Mouse (Mus musculus): ENCODE results near the gene Apol9a.

Apol9a gene

DNA sequence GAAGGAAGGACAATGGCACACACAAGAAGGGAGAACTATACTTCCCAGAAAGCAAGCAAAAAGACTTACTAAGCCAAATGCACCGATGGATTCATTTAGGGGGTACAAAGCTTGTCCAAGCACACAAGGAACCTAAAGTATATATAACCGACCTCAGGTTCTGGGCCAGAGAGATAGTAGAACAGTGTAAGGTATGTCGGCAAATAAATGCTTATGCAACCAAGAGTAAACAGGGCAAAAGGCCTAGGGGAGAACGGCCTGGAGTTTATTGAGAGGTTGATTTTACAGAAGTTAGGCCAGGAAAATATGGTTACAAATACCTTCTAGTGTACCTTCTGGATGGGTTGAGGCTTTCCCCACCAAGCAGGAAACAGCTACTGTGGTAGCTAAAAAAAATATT, 33.5 kb downstream of the Apol9a start:
- in situ Hi-C loops (cut with MboI; ENCODE audit: low sequenced_read_pairs): no loop called here

DNA sequence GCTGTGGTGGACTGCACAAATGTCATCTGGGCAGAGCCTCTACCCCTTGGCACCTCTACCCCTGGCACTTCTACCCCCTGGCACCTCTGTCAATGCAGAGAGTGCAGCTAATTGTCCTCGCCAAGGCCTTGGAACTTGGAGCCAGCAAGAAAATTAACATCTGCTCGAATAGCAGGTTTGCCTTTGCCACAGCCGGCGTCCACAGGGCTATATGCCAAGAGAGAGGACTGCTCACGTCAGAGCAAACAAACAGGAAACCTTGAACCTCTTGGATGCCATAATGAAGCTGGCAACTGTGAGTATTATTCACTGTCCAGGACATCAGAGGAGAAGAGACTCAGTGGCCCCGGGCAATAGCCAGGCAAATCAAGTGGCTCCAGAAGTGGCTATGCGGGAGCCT, 34.0 kb downstream of the Apol9a start:
- in situ Hi-C loops (cut with MboI; ENCODE audit: low sequenced_read_pairs): no loop called here

DNA sequence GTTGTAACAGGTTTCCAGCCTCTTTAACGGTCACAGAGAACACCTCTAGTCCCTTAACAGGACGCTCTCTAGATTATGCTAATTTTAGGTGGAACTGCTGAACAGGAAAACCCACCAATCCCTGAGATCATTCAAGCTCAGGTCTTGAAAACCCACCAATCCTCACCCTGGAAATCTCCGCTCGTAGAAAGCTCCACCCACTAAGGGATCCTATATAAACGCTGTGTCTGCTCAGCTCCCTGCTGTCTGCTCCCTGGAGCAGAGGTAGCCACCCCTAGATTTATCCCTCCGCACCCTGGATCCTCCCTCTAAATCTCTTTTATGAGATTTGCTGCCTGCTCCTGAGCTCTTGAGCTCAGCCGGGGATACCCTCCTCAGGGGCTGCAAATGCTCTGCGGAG, 40.3 kb downstream of the Apol9a start:
- in situ Hi-C loops (cut with MboI; ENCODE audit: low sequenced_read_pairs): no loop called here

DNA sequence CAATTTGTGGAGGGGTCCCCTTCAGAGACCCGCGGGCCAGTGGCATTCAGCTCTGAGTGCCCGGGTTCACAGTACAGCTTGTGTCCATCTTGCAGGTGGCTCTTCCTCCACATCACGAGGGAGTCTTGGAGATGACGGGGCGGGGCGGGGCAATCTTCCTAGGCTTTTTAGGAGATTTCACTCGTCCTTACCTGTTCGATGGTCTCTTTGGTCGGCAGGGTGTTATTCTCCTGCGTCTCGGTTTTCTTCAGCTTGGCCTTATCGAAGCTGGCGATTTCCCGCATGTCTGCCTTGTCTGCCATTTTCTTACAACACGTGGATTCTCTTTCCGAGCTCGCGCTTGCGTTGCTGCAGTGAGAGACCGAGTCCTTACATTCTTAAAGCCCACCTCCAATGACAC, 41.0 kb downstream of the Apol9a start:
- in situ Hi-C loops (cut with MboI; ENCODE audit: low sequenced_read_pairs): no loop called here

DNA sequence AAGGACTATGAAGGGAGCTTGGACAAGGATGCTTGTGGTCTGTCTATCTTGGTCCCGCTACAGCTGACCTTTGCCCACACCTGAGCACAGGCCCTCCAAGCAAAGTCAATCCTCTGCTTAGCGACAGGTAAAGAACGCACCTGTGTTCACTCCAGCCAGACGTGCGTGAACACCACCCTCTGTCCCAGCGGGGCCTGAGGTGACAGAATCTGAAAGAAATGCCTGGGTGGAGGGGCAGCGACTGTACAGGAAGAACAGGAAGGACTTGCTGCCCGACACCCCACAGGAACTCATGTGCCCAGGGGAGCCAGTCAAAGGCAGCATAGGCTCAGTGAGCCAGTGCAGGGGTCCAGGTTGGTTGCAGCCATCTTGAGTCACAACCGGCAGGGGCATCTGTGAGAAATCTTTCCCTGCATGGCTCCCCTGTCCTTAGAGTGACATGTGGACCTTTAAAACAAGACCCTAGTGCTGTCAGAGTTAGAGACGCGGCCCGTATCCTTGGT, 42.1 kb downstream of the Apol9a start:
- in situ Hi-C loops (cut with MboI; ENCODE audit: low sequenced_read_pairs): no loop called here

DNA sequence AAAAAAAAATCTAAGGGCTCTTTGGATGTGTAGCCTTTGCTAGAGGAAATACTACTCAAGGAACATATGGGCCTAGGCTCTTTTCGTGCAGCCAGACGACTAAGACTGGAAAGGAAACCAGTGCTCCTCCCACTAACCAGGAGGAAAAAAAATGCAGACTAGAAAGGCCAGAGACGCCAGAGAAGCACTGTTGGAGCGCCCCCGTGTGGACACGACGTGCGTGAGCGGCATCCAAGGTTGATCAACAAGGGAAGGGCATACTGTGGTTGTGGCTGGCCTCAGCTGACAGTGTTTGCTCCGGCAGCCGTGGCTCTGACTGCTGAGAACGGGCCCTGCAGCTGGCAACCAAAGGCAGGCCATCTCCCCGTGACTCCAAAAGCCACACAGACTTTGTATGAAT, 42.8 kb downstream of the Apol9a start:
- in situ Hi-C loops (cut with MboI; ENCODE audit: low sequenced_read_pairs): no loop called here

DNA sequence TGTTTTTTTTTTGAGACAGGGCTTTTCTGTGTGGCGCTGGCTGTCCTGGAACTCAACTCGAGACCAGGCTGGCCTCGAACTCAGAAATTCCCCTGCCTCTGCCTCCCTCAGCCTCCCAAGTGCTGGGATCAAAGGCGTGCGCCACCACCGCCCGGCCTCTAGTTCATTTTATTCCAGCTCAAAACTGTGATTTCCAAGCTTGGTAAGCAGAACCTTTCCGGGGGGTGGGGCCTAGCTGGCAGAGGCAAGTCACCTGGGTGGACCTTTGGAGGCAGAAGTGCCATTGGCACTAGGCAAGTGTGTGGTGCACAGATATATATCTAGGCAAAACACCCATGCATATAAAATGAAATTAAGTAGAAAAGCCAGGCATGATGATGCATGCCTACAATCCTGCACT, 43.4 kb downstream of the Apol9a start:
- in situ Hi-C loops (cut with MboI; ENCODE audit: low sequenced_read_pairs): no loop called here

DNA sequence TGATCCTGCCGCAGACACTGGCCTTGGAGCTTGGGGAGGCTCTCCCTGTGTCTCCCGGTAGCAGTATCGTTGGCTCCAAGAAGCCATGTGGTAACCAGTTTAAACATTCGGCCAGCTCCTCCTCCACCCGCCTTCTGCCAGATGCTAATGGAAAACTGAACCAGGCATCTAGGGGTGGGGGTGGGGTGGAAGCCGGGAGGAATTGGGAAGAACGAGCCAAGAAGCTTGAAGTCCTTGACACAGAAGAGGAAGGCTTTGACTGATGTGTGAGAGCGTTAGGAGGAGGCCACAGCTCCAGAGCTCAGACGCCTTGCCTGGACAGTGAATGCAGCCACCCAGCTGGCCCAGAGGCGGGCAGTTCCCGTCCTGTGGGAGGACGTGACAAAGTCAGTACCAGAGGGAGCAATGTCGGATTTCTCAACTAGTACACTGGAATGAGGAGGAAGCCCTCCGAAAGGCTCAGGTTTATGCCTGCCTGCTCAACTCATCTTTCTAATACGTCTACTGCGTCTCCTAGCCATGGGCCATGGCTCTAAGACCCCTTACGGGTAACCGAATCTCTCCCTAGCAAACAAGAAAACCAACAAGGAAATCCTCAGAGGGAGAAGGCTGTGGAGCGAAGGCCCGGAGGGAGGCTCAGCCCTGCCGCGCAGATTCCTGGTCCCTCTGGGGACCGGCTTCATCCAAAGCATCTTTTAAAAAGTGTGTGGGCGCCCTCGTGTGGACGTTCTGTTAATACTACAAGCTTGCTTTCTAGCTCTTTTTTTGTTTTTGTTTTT, 44.0 kb downstream of the Apol9a start:
- in situ Hi-C loops (cut with MboI; ENCODE audit: low sequenced_read_pairs): no loop called here

DNA sequence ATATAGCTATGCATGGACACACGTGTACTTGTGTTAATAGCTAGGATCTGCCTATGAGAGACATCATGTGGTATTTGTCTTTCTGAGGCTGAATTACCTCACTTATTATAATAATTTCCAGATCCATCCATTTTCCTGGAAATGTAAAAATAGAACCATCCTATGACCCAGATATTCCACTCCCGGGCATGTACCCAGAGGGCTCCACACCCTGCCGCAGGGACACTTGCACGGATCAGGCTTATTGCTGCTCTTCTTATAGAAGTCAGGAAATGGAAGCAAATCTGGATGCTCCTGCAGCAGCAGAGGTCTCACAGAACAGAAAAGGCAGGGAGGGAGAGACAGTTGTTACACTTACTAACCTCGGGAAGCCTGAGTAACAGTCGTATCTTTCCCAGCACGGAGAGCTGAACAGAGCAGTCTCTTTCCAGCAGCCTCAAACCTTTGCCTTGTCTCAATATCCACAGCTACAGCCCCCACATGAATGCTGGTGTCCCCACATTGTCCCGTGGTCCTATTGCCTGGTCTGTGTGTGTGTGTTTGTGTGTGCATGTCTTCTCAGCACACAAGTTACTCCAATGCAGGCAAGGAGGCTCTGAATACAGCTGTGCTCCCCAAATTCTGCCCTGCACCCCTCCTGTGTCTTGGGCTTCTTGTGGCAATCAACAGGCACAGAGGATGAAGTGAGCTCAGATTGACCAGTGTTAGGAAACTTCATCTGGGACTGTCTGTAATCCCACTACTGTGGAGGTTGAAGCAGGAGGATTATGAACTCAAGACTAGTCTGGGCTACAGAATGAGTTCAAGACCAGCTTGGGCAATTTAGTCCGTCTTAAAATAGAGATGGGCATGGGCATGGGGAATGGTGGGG, 45.0 kb downstream of the Apol9a start:
- in situ Hi-C loops (cut with MboI; ENCODE audit: low sequenced_read_pairs): no loop called here

DNA sequence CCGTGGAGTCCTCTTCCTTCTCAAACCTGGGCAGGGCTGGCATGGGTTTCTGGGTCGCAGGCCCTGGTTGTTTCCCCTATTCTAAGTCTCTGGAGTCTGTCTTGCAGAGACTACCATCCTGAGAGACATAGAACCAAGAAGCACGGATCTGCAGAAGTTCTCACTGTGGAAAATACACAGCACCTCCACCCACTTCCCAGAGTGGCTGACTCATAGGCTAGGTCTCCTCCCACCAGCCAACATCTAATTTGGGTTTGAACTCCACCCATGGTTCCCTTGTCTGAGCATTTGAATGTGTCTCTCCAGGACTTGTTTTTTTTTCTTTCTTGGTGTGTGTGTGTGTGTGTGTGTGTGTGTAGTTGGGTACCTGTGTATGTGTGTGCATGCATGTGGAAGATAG, 46.9 kb downstream of the Apol9a start:
- in situ Hi-C loops (cut with MboI; ENCODE audit: low sequenced_read_pairs): no loop called here

DNA sequence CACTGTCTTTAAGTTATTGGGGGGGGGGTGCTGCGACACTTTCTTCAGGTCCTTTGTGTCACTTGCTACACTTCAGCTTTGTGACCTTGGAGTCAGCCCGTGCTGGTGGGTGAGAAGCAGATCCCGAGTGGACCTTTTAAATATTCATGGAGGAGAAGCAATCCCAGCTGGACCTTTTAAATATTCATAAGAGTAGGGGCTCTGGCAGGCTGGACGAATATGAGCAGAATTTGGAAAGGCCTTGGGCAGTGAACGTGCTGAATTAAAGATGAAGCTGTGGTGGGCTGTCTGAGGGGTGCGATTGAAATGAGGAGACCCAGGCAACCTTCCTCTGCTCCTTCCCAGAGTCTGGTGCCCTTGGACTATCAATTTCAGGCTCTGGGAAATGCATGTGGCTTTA, 47.4 kb downstream of the Apol9a start:
- in situ Hi-C loops (cut with MboI; ENCODE audit: low sequenced_read_pairs): no loop called here

DNA sequence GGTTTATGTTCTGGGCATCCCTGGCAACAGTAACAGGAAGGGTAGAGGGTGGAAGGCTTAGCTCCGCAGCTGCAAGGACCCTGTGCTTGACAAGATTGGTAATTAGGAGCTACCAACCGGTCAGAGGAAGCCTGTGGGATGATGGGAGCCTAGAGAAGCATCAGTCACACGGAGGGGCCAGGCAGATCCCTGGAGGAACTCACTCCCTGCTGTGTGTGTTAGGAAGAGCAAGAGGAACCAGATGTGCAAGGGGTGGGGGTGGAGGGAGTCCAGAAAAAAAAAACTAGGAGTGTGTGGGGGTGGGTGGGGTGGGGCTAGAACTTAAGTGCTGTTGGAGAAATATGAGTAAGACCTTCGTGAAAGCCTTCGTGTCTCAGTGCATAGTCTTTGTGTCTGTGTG, 48.0 kb downstream of the Apol9a start:
- in situ Hi-C loops (cut with MboI; ENCODE audit: low sequenced_read_pairs): no loop called here

DNA sequence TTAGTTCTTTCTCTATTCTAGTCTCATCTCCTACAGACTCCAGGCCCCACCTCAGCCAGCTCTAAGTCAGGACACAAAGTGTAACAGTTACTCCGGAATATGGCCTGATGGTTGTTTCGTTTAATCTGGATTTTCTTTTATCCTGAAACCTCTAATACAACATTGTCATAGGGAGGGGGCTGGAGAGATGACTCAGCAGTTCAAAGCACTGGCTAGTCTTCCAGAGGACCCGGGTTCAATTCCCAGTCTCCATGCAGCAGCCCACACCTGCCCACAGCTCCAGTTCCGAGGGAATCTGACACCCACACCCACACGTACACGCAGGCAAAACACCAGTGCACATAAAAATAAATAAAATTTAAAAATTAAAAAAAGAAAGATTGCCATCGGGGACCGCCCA, 51.0 kb downstream of the Apol9a start:
- in situ Hi-C loops (cut with MboI; ENCODE audit: low sequenced_read_pairs): no loop called here

DNA sequence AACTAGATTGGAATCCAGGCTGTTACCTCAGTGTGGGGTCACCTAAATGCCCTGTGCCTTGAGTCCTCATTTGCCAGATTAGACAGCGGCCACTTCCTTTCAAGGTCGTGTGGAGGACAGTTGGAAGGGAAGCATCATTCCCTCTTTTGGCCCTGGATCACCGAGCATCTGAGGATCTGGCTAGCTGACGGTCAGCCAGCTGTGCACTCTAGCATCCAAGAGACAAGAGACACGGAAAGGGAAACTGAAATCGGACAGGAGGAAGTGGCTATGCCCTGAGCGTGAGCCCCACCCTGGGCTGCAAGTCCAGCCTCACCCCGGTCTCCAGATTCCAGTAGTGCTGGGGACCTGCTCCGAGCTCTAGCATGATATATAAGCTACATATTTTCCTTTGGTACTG, 51.4 kb downstream of the Apol9a start:
- in situ Hi-C loops (cut with MboI; ENCODE audit: low sequenced_read_pairs): no loop called here

DNA sequence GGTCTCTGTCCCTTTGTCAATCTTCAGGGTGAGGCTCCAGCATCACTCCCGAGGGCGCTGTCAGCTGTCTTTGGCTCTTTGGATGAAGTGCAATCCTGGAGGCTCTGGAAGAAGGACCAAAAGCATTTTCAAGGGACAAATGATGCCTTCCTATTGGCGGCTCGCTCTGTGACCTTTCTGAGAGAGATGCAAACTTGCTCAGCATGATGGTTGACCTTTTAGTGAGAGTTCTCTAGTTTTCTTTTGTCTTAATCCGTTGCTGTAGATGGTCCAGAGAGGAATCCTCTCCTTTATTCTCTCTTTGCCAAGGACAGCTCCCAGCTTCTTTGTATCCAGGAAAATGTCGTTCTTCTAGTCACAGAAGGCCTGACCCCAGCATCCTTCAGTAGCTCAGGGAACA, 51.9 kb downstream of the Apol9a start:
- in situ Hi-C loops (cut with MboI; ENCODE audit: low sequenced_read_pairs): no loop called here

DNA sequence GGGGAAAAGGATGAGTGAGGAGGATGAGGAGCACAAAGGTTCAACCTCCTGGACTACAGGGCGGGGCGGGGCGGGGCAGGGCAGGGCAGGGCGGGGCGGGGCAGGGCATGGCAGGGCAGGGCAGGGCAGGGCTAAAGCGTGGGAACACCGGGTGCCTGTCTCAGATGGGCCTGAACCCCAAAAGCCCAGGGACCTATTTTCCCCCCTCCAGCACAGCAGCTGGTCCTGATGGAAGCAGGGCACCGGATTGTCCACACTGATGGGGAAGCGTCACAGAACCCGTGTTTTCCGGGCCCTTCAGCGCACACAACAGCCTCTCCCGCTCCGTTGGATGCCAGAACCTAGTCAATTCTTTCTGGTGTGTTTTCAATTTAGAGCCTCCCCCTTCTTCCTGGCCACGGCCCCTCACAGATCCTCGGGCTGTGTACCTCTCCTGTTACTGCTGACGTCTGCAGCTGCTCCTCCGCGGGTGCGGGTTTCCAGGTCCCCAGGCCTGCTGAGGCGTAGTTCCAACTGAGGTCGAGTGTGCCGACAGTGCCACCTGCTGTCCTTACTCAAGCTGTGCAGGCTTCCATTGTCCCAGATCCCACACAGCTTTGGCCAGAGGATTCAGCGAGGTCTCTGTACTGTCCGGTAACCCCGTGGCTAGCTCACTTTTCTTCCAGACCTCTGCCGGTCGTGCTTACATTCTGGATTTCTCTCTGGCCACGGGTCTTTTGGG, 52.5 kb downstream of the Apol9a start:
- in situ Hi-C loops (cut with MboI; ENCODE audit: low sequenced_read_pairs): no loop called here

DNA sequence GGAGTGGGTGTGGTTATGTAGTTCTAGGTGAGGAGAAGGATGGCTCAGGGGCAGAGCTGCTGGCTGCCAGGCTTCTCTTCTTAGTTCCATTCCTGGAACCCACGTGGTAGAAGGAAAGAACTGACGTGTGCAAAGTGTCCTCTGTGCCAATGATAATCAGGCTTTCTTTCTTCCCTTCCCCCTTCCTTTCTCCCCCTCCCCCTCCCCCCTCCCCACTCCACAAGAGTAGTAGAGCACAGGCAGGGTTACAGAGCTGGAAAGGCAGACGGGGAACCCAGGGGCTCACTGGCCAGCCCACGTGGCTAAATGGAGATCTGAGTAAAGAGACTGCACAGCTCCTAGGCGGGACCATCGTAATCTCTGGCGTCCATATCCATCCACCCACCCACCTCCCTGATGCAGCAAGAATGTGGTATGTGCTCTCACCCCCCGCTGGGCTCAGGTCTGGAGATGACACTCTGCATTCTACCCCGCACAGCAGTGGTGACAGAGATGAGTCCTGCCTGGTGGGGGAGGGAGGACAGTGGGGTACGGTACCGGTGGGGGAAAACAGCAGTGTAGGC, 54.6 kb downstream of the Apol9a start:
- in situ Hi-C loops (cut with MboI; ENCODE audit: low sequenced_read_pairs): no loop called here

DNA sequence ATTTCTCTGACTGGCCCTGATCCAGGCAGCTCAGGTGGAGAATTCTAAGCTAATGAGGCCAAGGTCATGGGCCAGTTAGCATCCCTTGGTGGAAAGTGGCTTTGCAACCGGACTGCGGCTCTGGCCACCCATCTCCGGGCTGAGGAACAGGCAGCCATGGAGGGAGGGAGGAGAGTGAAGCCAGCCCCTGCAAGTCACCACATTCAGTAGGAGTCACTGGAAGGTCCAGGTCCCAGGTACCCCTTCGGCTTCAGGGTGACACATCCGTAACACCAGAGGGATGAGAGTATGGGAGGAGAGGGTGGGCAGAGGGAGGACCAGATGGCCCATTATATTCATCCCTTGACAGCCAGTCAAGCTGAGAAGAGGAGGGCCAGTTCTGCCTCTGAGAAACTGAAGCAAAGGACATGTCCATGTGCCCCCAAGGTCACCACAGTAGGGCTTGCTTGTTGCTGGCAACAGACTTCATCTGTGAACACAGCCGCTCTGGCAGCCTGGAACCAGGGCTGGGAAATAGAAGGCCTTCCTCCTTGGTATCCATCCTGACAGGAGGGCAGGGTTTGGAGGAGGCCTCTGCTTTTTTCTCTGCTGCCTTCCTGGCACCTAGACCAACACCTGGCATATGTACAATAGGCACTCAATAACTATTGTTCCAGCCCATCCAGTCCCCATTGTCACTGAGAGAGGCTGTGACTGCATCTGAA, 55.9 kb downstream of the Apol9a start:
- in situ Hi-C loops (cut with MboI; ENCODE audit: low sequenced_read_pairs): no loop called here

DNA sequence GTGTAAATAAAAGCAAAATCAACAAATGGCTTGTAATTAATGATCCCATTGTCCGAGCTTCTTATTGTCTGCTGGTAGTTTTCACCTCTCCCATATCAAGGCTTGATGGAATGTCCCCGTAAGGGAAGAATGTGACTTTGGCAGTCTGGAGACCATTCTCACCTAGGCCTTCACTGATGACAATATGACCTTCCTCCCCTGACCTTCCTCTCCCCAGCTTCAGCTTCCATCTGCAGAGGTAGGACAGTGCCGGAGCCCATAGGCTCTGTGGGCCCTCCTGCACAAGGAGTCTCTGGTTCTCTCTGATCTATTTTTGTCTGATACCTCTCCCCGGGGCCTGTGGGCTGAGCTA, 56.5 kb downstream of the Apol9a start:
- in situ Hi-C loops (cut with MboI; ENCODE audit: low sequenced_read_pairs): no loop called here
